Mouse (Mus musculus) neural tube, embryonic 10.5 days (tissue): ENCODE results near the gene Bcas1.

Experiments
- DNase-seq: peaks from one replicate; pipeline ENCODE4 v3.0.0-alpha.2; 2017; ENCODE audit warnings: low spot score; ENCODE audit errors: extremely low spot score

The Bcas1 gene

DNA sequence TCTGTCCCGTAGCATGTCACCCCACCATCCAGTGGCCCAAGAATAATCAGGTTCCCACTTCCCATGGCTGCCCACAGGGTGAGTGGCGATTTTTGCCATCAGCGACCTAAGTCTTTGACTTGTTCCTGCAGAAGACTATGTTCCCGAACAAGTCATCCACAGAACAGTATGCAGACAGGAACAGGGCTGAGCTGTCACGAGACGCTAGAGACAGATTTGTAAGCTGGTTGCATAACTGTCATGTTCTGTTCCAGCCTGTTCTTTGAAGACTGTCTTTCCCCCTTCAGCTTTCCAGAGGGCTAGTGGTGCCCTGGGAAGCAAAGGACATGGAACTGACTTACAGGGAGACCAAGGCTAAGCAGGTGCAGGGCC is 116.7 kb downstream of the Bcas1 start:
- DNase-seq: no peak

DNA sequence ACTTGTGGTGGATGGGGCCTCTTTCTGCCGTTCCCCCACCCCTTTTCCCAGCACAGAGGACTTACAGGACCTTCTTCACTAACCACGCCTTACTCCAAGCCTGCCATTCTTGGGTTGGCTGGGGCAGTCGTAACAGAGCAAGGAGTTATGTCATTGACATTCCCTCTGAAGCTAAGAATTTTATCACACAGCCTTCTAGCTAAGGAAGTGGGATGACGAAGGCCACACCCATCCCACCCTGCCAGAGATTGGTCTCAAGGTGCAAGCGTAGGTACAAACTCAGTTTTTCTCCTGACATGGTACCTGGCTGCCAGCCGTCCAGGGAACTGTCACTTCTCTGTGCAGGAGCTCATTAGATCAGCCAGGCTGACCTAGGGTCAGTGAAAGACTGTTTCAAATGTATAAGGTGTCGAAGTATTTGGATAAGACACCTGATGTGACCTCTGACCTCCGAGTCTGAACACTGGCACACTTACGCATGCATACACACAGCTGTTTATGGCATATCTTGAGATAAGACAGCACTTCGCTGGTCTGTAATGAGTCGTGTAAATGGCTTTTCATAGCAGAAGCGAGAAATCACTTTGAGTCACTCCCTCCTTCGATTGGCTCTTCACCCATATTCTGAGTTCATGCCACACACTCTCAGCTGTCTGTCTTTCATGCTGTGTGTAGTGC is 117.2 kb downstream of the Bcas1 start:
- no peak for DNase-seq

DNA sequence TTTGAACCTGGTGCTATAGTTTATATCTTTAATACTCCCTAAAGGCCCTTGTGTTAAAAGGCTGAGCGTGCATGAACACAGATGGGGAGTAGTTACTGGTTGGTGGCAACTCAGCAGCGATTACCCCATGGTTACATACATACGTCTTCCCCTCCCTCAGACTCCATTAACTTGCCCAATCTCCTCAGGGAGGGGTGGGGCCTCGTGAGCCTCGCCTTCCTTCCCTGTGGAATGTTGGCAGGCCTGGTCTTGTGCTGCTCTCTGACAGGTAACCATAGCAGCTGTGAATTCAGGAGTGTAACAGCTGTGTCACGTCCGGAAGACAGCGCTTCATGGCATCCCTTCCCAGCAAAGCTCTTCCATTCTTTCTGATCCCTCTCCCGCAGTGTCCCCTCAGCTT is 118.7 kb downstream of the Bcas1 start:
- no peak for DNase-seq

DNA sequence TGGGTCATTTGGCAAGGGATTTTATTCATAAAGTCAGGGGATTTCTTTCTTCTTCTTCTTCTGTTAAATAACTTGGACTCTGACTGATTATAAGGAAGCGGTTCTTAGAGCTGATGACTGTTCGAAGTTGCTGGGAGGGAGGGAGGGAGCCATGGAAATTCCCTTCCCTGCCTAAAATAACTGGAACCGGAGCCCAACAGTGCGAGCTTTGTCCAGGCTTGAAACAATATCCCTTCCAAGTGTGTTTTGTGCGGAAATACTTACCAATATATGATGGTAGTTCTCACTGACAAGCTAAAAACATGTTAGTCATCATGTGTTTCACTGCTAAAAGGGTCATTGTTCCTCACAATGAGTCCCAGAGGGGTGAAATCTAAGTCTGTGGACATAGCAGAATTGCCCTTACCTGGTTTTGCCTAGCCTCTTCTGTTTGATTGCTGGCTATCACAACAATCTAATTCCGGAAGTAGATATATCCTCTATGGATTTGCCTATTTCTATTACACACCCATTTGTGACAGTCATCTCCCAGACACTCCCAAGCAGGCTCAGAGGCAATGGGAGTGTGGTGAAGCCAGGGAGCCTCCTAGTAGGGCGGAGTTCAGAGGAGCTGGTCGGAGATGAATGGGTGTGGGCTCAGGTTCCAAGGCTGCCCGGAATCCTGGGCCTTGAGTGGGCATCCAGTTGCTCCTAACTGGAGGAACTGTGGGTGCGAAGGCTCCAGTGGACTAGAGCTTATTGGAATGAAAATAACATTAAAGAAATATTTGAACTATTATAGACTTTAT is 119.4 kb downstream of the Bcas1 start:
- no peak for DNase-seq

DNA sequence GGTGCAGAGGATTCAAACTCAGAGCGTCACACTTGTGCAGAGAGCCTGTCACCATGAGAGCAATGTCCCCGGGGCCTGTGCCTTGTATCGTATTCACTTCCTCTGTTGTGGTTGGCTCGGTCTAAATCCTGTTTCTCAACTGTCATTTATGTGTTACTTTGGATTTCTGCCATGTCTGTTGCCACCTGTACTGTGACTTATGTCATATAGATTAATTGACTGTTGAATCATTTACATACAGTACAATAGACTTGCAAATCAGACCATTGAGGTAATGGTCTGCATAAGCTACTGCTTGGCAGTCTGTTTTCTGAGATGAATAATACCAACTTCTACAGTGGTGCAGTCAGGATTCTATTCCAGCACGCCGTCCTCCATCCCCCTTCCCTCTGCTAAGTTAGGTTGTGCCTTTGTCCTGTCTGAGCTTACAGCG is 120.0 kb downstream of the Bcas1 start:
- no peak for DNase-seq

DNA sequence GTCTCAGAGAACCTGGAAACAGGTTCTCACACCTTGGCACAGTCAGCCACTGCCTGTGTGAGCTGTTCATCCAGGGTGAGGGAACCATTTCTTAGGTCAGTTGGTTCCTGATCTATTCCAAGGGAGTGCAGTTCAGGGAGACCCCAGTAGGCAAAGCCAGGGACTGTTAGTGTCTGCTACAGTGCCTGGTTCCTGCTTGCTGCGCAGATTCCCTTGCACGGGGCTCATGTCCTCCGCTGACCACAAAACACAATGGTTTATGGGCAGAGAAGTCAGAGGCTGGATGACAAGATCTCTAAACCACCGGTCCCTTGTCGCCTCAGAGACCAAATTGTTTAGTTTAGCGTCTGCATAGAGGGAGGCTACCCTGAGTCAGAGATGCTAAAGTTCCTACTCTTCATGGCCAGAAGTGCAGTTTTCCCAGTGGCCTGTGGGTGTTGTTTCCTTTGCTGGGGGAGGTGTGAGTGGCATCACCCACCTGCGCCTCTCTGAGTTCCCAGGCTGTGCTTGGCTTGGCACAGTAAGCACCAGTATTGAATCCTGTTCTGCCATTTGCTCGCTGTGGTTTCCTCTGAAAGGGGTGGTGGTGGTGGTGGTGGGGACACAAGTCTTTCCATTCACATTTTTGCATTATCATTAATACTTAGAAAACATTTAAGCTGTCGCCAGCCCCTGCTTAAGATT is 120.9 kb downstream of the Bcas1 start:
- no peak for DNase-seq

DNA sequence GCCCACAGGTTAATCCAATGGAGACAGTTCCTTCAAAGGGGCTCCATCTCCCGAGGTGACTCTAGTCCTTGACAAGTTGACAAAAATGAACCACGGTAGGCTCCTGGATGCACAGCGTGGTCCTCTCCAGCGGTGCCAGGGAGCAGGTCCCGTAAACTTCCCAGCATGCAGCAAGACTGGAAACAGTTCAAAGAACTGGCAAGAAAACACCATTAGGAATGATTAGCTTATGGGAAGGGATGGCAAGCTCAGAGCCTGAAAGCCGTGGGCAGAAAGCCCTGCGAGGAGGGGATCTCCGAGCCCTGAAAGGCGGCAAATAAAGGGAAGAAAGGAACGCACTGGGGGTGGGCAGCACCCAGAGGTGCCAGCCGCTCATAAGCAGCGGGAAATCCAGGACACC is 122.9 kb downstream of the Bcas1 start:
- DNase-seq: no peak

DNA sequence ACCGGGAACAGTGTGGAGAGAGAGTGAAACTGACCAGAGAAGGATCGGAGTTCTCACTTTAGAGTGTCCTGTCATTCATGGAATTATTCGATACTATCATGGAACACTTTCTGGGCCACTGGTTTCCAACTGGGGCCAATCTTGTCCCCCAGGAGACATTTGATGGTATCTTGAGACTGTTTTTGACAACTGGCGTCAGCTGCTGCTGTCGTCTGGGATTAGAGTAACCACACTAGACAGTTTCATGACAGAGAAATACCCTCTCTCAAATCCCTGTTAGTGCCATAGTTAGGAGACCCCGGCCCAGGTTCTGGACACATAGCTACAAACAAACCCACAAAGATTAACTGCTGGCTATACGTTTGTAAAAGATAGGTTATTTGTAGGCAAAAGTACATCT is 124.0 kb downstream of the Bcas1 start:
- DNase-seq: no peak

DNA sequence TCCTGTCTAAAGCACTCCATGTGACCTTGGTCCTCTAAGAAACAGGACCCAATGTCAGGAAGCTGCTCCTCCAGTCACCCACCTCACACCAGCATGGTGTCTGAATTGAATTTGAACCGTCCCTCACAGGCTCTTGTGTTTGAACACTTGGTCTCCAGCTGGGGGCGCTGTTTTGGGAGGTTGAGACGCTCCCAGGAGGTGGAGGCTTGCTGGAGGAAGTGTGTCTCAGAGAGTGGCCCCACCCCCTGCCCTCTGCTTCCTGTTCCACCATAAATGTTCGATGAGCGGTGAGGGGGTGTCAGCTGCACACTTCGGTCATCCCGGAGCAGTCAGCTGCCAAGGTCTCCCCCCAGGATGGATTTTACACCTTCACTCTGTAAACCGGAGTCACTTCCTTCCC is 124.8 kb downstream of the Bcas1 start:
- no peak for DNase-seq
